Mouse (Mus musculus) MEL (cell line): ENCODE data around the gene Ankrd44.

ENCODE experiments used
- CHD2 ChIP-seq: IDR thresholded peaks from 2 replicates; pipeline ENCODE4 v1.6.1; 2011; ENCODE audit warnings: low read length, improper control_type of control experiment
- CTCF ChIP-seq, 3 experiments: IDR thresholded peaks in 2 of 3; conservative IDR thresholded peaks in 1 of 3; 2 replicates each; pipeline ENCODE4 v1.5.1; 2011 to 2012; ENCODE audit warnings: low read length in 3 of 3, low read depth in 2 of 3, mild to moderate bottlenecking in 2 of 3, improper control_type of control experiment in 1 of 3, inconsistent platforms in 1 of 3, mixed read lengths in 1 of 3, moderate library complexity in 1 of 3; ENCODE audit not compliant: control insufficient read depth in 1 of 3, insufficient read depth in 1 of 3, poor library complexity in 1 of 3, severe bottlenecking in 1 of 3
- E2F4 ChIP-seq: IDR thresholded peaks from 2 replicates; pipeline ENCODE4 v1.6.1; 2011; ENCODE audit warnings: low read depth, low read length, improper control_type of control experiment, borderline replicate concordance
- ELF1 ChIP-seq: IDR thresholded peaks from 2 replicates; pipeline ENCODE4 v1.6.1; 2014; ENCODE audit warnings: low read depth, mild to moderate bottlenecking, inconsistent platforms, low read length, improper control_type of control experiment, moderate library complexity
- EP300 ChIP-seq, 2 experiments: IDR thresholded peaks; 2 replicates each; pipeline ENCODE4 v1.6.1; 2011; ENCODE audit warnings: improper control_type of control experiment in 2 of 2, low read length in 2 of 2, low read depth in 1 of 2, mild to moderate bottlenecking in 1 of 2
- ETS1 ChIP-seq: IDR thresholded peaks from 2 replicates; pipeline ENCODE4 v1.6.1; 2012; ENCODE audit warnings: low read depth, mild to moderate bottlenecking, inconsistent platforms, low read length, improper control_type of control experiment, moderate library complexity
- GABPA ChIP-seq: IDR thresholded peaks from 2 replicates; pipeline ENCODE4 v1.6.1; 2012; ENCODE audit warnings: low read depth, mild to moderate bottlenecking, inconsistent platforms, low read length, improper control_type of control experiment, moderate library complexity
- HCFC1 ChIP-seq: IDR thresholded peaks from 2 replicates; pipeline ENCODE4 v1.6.1; 2012; ENCODE audit warnings: low read depth, mild to moderate bottlenecking, inconsistent platforms, low read length, improper control_type of control experiment, moderate library complexity
- MAZ ChIP-seq: IDR thresholded peaks from 2 replicates; pipeline ENCODE4 v1.6.1; 2012; ENCODE audit warnings: low read depth, mild to moderate bottlenecking, inconsistent platforms, low read length, improper control_type of control experiment
- NRF1 ChIP-seq: IDR thresholded peaks from 2 replicates; pipeline ENCODE4 v1.6.1; 2014; ENCODE audit warnings: low read depth, mild to moderate bottlenecking, inconsistent platforms, low read length, improper control_type of control experiment, moderate library complexity; ENCODE audit not compliant: poor library complexity, insufficient read depth, severe bottlenecking
- POLR2A ChIP-seq, 2 experiments: IDR thresholded peaks; 2 replicates each; pipeline ENCODE4 v1.6.1; 2011 to 2012; ENCODE audit warnings: low read length in 2 of 2, mild to moderate bottlenecking in 2 of 2, control low read depth in 1 of 2, improper control_type of control experiment in 1 of 2, low read depth in 1 of 2, moderate library complexity in 1 of 2; ENCODE audit not compliant: control insufficient read depth in 1 of 2, insufficient read depth in 1 of 2, poor library complexity in 1 of 2
- USF2 ChIP-seq, 2 experiments: IDR thresholded peaks; 2 replicates each; pipeline ENCODE4 v1.6.1; 2011 to 2012; ENCODE audit warnings: improper control_type of control experiment in 2 of 2, low read length in 2 of 2, borderline replicate concordance in 1 of 2, inconsistent platforms in 1 of 2, low read depth in 1 of 2, mild to moderate bottlenecking in 1 of 2; ENCODE audit not compliant: insufficient read depth in 1 of 2
- ZC3H11A ChIP-seq: IDR thresholded peaks from 2 replicates; pipeline ENCODE4 v1.6.1; 2012; ENCODE audit warnings: low read depth, mild to moderate bottlenecking, inconsistent platforms, low read length, improper control_type of control experiment
- ZKSCAN1 ChIP-seq: IDR thresholded peaks from 2 replicates; pipeline ENCODE4 v1.6.1; 2012; ENCODE audit warnings: low read depth, mild to moderate bottlenecking, inconsistent platforms, low read length, improper control_type of control experiment, moderate library complexity

DNA sequence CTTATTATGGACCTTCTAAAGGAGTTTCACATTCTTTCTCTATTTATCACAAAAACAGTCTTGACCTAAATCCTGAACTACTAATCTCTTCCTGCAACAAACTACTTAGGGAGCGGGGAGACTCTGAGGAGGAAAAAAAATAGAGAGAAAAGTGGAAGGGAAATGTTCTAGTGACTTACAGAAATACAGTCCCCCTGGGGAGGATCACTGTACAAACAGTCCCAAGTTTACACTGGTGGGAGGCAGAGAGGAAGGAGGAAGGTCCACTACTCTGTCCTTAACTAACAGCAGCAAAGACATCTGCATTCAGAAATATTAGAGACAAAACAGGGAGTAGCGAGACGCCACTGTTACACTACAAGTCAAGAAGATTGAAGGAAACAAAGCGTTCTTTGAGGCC lies 59.0 kb downstream of the Ankrd44 start:
- TF ChIP-seq CTCF (IDR thresholded peaks at IDR 0.05 in 2 of 3, conservative IDR thresholded peaks at IDR 0.05 in 1 of 3; ENCODE audit: control insufficient read depth in 1 of 3, insufficient read depth in 1 of 3, low read depth in 2 of 3, low read length in 3 of 3, poor library complexity in 1 of 3, severe bottlenecking in 1 of 3): no peak
- TF ChIP-seq ZKSCAN1: no peak
- TF ChIP-seq EP300 (IDR thresholded peaks at IDR 0.05; ENCODE audit: low read depth in 1 of 2, low read length in 2 of 2): no peak
- no peak for TF ChIP-seq E2F4
- TF ChIP-seq POLR2A (IDR thresholded peaks at IDR 0.05; ENCODE audit: control insufficient read depth in 1 of 2, insufficient read depth in 1 of 2, low read depth in 1 of 2, low read length in 2 of 2, poor library complexity in 1 of 2): no peak
- TF ChIP-seq ELF1: no peak
- no peak for TF ChIP-seq HCFC1
- TF ChIP-seq NRF1: no peak
- TF ChIP-seq MAZ: no peak
- TF ChIP-seq ETS1: no peak
- no peak for TF ChIP-seq USF2 (IDR thresholded peaks at IDR 0.05; ENCODE audit: borderline replicate concordance in 1 of 2, insufficient read depth in 1 of 2, low read depth in 1 of 2, low read length in 2 of 2)
- TF ChIP-seq CHD2: no peak
- no peak for TF ChIP-seq ZC3H11A
- no peak for TF ChIP-seq GABPA
